Mouse (Mus musculus) heart, postnatal 0 days (tissue): ENCODE measurements at regions not wholly inside any gene's neighbourhood (a gene's known extent, or its start where the extent isn't known, plus 50 kb on each side); places are given as distances from the start of the nearest gene placed in this dataset.

Experiments used
- CTCF ChIP-seq: IDR thresholded peaks from 2 replicates; pipeline ENCODE4 v1.5.1; 2016; ENCODE audit warnings: antibody characterized with exemption, control low read depth, low read depth
- EP300 ChIP-seq: IDR thresholded peaks from 2 replicates; pipeline ENCODE4 v1.6.1; 2016; ENCODE audit warnings: antibody characterized with exemption, low read depth

- no peak for TF ChIP-seq CTCF
- no peak for TF ChIP-seq EP300
Measured at GRCm38 (mm10) chr9:85470264-85470821, 143.2 kb upstream of the Tent5a start.
